Mouse (Mus musculus) hindbrain, embryonic 15.5 days (tissue): ENCODE results near the gene Ube2l3. TPM values are rescaled to one million over a fixed set of nuclear protein-coding genes. Genes with fewer than 3 reads are reported as not detected.
"Not testable (repeated sequence)": the region's sequence is repeated elsewhere in the genome, so short reads cannot be mapped to it uniquely, and the experiment has no call there.

Experiments
- ATAC-seq: fragments of 200-750 bp; cut with Nextera tagmentation; 2 replicates; pipeline ENCODE4 v1.8.0; 2017; ENCODE audit warnings: low read depth, moderate number of reproducible peaks, moderate TSS enrichment; ENCODE audit not compliant: low FRiP score
- H3K27ac ChIP-seq: fragments of 300-500 bp; sonication (generic); replicated peaks from 2 replicates; pipeline ENCODE4 v1.5.1; 2015; ENCODE audit warnings: mild to moderate bottlenecking, inconsistent platforms
- H3K27me3 ChIP-seq: fragments of 300-500 bp; sonication (generic); 2 replicates; pipeline ENCODE4 v1.6.1; 2015; ENCODE audit warnings: control low read depth, inconsistent platforms
- H3K36me3 ChIP-seq: fragments of 300-500 bp; sonication (generic); 2 replicates; pipeline ENCODE4 v1.6.1; 2015; ENCODE audit warnings: control low read depth, inconsistent platforms
- H3K4me1 ChIP-seq: fragments of 300-500 bp; sonication (generic); replicated peaks from 2 replicates; pipeline ENCODE4 v1.6.1; 2015; ENCODE audit warnings: control low read depth, inconsistent platforms
- H3K4me2 ChIP-seq: fragments of 300-500 bp; sonication (generic); 2 replicates; pipeline ENCODE4 v1.6.1; 2015; ENCODE audit warnings: moderate library complexity, mild to moderate bottlenecking, inconsistent platforms
- H3K4me3 ChIP-seq: fragments of 300-500 bp; sonication (generic); 2 replicates; pipeline ENCODE4 v1.5.1; 2015; ENCODE audit warnings: mild to moderate bottlenecking, inconsistent platforms
- H3K9ac ChIP-seq: fragments of 300-500 bp; sonication (generic); 2 replicates; pipeline ENCODE4 v1.6.1; 2015; ENCODE audit warnings: inconsistent platforms
- H3K9me3 ChIP-seq: fragments of 300-500 bp; sonication (generic); 2 replicates; pipeline ENCODE4 v1.6.1; 2016; ENCODE audit warnings: control low read depth, inconsistent platforms
- WGBS: fragments of 180-500 bp; shearing (Covaris S2); methylation state at CpG from one replicate; pipeline ENCODE4 v1.1.7; 2015; 5-methylcytosine and 5-hydroxymethylcytosine counted together
- polyA plus RNA-seq: library from polyadenylated mRNA; unstranded; fragments of >200 nt; fragmentation: Nextera tagmentation; extraction: Ambion mirVana; gene quantifications from 2 replicates; pipeline ENCODE4 v1.2.1, GENCODE M21; 2015

The Ube2l3 gene
- polyA plus RNA-seq, 1 experiment from 2014 or later: 281 TPM

GRCm38 (mm10) chr16:17232794-17233701 is 30.6 kb upstream of the Ube2l3 start, which contains the start of gene Hic2:
TSS of gene Hic2 (plus strand) at chr16:17233572.
- Histone ChIP-seq H3K9me3 (no peaks in the 10 kb centered on the region), H3K4me3 (peak within 1 kb of the TSS; percentile 83), H3K27me3 (no peaks in the 10 kb centered on the region), H3K4me1 (peaks cover 37% of the 10 kb centered on the region), H3K4me2 (peak within 1 kb of the TSS; percentile 81), H3K36me3 (no peaks in the 10 kb centered on the region), H3K9ac (peak within 1 kb of the TSS; percentile 91), H3K27ac (peak within 1 kb of the TSS; percentile 95)
- WGBS: under 1% methylated on average over 59 of the region's 59 CpGs
- peak; percentile 95 for ATAC-seq

GRCm38 (mm10) chr16:17231523-17231922 is 29.1 kb upstream of the Ube2l3 start:
- not testable (repeated sequence) for H3K9me3 ChIP-seq, H3K27me3 ChIP-seq, ATAC-seq, H3K36me3 ChIP-seq, H3K9ac ChIP-seq, H3K4me3 ChIP-seq, H3K27ac ChIP-seq, H3K4me2 ChIP-seq
- 90% methylated on average over 2 of the region's 2 CpGs for WGBS
- H3K4me1 ChIP-seq: peaks cover 30% of the 10 kb centered on the region

GRCm38 (mm10) chr16:17226496-17226895 is 24.0 kb upstream of the Ube2l3 start:
- Histone ChIP-seq H3K9ac (no peak overlapping the region), H3K4me3 (no peak overlapping the region), H3K27ac (no peak overlapping the region), H3K9me3 (no peaks in the 10 kb centered on the region), H3K27me3 (no peaks in the 10 kb centered on the region), H3K4me1 (no peaks in the 10 kb centered on the region), H3K4me2 (no peak overlapping the region), H3K36me3 (no peaks in the 10 kb centered on the region)
- no peak for ATAC-seq

DNA sequence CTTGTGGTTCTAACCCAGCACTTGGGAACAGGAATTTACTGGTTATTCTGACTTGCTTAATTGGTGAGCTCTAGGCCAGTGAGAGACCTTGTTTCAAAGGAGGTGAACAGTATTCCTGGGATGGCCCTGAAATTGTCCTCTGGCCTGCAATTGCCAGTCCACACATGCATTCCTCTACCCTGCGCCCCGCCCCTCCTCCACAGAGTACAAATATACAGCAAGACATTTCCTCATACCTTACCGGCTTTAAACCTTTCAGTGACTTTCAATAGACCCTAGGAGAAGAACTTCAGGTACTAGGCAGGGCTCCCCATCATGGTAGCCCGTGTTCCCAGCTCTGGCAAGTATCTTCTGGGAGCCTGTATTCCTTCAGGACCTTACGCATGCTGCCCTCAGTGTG is 23.1 kb upstream of the Ube2l3 start:
- H3K36me3 ChIP-seq: no peaks in the 10 kb centered on the region
- no peak for ATAC-seq
- H3K9me3 ChIP-seq: no peaks in the 10 kb centered on the region
- H3K9ac ChIP-seq: no peak overlapping the region
- H3K4me1 ChIP-seq: no peaks in the 10 kb centered on the region
- 92% methylated on average over 5 of the region's 5 CpGs for WGBS
- no peak overlapping the region for H3K4me2 ChIP-seq
- H3K27me3 ChIP-seq: no peaks in the 10 kb centered on the region
- H3K4me3 ChIP-seq: no peak overlapping the region
- no peak overlapping the region for H3K27ac ChIP-seq

- Histone ChIP-seq H3K9me3 (no peaks in the 10 kb centered on the region), H3K9ac (no peak overlapping the region), H3K4me3 (no peak overlapping the region), H3K27me3 (no peaks in the 10 kb centered on the region), H3K4me2 (no peak overlapping the region), H3K36me3 (no peaks in the 10 kb centered on the region), H3K27ac (no peak overlapping the region), H3K4me1 (no peaks in the 10 kb centered on the region)
- 30% methylated on average over 25 of the region's 25 CpGs for WGBS
- ATAC-seq: peak; percentile 100
Observed at GRCm38 (mm10) chr16:17222197-17222596, 19.7 kb upstream of the Ube2l3 start.

- WGBS: 51% methylated on average over 7 of the region's 7 CpGs
- Histone ChIP-seq H3K4me1 (no peaks in the 10 kb centered on the region), H3K4me2 (no peak overlapping the region), H3K9ac (no peak overlapping the region), H3K27ac (no peak overlapping the region), H3K27me3 (no peaks in the 10 kb centered on the region), H3K9me3 (no peaks in the 10 kb centered on the region), H3K36me3 (no peaks in the 10 kb centered on the region), H3K4me3 (no peak overlapping the region)
- ATAC-seq: no peak
Observed at GRCm38 (mm10) chr16:17220127-17220733, 17.8 kb upstream of the Ube2l3 start.

DNA sequence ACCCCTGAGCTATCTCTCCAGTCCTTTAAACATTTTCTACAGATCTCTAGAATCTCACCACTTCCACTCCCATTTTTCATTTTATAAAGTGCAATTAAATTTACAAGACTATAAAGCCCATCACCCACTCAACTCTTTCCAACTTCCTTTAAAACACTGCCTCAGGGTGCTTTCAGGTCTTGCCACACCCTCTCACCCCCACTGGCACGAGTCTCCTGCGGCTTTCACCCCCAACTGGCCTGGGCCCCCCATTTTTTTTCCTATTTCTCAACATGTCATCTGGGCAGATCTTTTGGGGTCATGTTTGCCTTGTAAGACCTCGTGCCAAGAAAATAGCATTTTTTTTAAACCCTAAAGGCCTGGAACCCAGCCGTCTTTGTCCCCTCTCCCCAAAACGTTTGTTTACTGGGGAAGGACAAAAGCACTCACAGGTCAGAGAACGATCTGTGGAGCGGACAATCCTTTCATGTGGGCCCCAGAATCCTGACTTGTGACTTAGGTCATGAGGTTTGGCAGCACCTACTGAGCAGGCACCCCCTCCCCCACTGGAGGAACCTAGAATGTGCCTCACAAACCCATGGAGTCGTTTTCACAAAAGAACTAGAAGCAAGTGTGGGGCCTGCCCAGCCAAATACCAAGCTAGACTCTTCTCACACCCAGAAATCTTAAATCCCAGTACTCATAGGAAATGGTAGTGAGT is 14.6 kb upstream of the Ube2l3 start:
- Histone ChIP-seq H3K9ac (no peak overlapping the region), H3K4me3 (no peak overlapping the region), H3K4me2 (no peak overlapping the region), H3K9me3 (no peaks in the 10 kb centered on the region), H3K36me3 (no peaks in the 10 kb centered on the region), H3K27me3 (no peaks in the 10 kb centered on the region), H3K27ac (no peak overlapping the region), H3K4me1 (no peaks in the 10 kb centered on the region)
- no peak for ATAC-seq
- WGBS: 62% methylated on average over 8 of the region's 8 CpGs

GRCm38 (mm10) chr16:17209981-17210838 is 7.8 kb upstream of the Ube2l3 start:
- Histone ChIP-seq H3K4me2 (peak overlapping the region; percentile 98), H3K4me1 (peaks cover 30% of the 10 kb centered on the region), H3K27me3 (no peaks in the 10 kb centered on the region), H3K9me3 (no peaks in the 10 kb centered on the region), H3K9ac (peak overlapping the region; percentile 75), H3K4me3 (peak overlapping the region; percentile 70), H3K36me3 (no peaks in the 10 kb centered on the region), H3K27ac (peak overlapping the region; percentile 87)
- WGBS: 6% methylated on average over 48 of the region's 48 CpGs
- peak; percentile 76 for ATAC-seq

- no peaks in the 10 kb centered on the region for H3K9me3 ChIP-seq
- H3K36me3 ChIP-seq: no peaks in the 10 kb centered on the region
- peak overlapping the region; percentile 70 for H3K4me3 ChIP-seq
- ATAC-seq: no peak
- no peaks in the 10 kb centered on the region for H3K27me3 ChIP-seq
- peaks cover 30% of the 10 kb centered on the region for H3K4me1 ChIP-seq
- H3K9ac ChIP-seq: peak overlapping the region; percentile 75
- peak overlapping the region; percentile 98 for H3K4me2 ChIP-seq
- under 1% methylated on average over 37 of the region's 37 CpGs for WGBS
- H3K27ac ChIP-seq: peak overlapping the region; percentile 87
Observed at GRCm38 (mm10) chr16:17209404-17209960, 7.0 kb upstream of the Ube2l3 start.

DNA sequence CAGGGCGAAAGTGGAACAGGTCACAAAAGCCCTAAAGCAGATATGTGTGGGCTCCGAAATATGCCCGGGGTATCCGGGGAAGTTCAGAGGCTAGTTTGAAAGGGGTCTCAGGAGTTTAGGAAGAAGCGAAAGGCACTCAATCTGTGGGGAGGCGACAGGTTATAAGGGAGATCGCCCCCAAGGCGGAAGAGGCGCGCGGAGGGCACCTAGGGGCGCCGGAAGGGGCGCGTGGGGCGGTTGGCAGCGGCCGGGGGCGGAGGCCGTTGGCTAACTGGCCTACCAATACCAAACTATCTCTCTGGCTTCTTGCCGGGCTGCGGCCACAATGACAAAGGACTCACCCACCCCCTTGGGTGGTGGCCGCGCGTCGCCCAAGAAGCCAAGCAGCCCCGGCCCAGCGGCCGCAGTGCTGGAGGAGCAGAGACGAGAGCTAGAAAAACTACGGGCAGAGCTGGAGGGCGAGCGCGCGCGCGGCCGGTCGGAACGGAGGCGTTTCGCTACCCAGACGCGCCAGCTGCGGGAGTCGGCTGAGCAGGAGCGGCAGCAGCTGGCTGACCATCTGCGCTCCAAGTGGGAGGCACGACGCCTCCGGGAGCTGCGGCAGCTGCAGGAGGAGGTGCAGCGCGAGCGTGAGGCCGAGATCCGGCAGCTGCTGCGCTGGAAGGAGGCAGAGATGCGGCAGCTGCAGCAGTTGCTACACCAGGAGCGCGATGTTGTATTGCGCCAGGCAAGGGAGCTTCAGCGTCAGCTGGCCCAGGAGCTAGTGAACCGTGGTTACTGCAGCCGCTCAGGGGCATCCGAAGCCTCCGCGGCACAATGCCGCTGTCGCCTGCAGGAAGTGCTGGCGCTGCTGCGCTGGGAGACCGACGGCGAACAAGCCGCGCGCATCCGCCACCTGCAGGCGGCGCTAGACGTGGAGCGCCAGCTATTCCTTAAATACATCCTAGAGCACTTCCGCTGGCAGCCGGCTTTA is 6.2 kb upstream of the Ube2l3 start, which contains the start of gene Rimbp3:
Gene Rimbp3, plus strand, starts transcription at position 215 of the 973 bp plus-strand sequence.
- H3K4me1 ChIP-seq: peaks cover 30% of the 10 kb centered on the region
- ATAC-seq: peak; percentile 90
- H3K9ac ChIP-seq: peak within 1 kb of the TSS; percentile 75
- H3K4me3 ChIP-seq: peak within 1 kb of the TSS; percentile 70
- no peaks in the 10 kb centered on the region for H3K9me3 ChIP-seq
- under 1% methylated on average over 85 of the region's 85 CpGs for WGBS
- H3K4me2 ChIP-seq: peak within 1 kb of the TSS; percentile 98
- no peaks in the 10 kb centered on the region for H3K27me3 ChIP-seq
- peak within 1 kb of the TSS; percentile 87 for H3K27ac ChIP-seq
- H3K36me3 ChIP-seq: no peaks in the 10 kb centered on the region
